Mouse (Mus musculus): Measurements from ENCODE around the gene Lat2.

GRCm38 (mm10) chr5:134644121-134644520 lies 29.3 kb upstream of the Lat2 start:
- TF ChIP-seq EP300 (IDR thresholded peaks at IDR 0.05; ENCODE audit: low read depth) (no peak), CTCF (IDR thresholded peaks at IDR 0.05; ENCODE audit: low read depth) (peak; percentile 12)

Data from heart, postnatal 0 days (tissue).